Mouse (Mus musculus) lung, postnatal 10 days (tissue): ENCODE data around the gene Nppc.

Source experiments
- DNase-seq: peaks from one replicate; pipeline ENCODE4 v3.0.0; 2021

Gene Nppc

DNA sequence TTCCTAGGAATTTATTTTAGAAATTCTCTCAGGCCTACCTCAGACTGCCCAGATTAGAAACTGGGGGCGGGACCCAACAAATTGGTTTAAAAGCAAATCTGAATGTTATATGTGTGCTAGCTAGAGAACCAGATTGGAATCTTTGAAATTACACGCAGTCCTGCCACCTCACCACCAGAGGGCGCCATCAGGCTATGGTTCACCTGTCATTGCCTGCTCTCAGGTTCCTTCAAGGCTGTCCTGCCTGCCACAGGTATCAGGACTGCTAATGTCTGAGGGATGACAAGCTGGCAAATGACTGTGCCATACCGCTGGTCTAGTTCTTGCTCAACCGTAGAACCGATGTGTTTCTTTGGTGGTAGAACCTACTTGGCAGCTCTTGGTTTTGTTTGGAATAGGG, 20.1 kb downstream of the Nppc start:
- peak; percentile 65 for DNase-seq

DNA sequence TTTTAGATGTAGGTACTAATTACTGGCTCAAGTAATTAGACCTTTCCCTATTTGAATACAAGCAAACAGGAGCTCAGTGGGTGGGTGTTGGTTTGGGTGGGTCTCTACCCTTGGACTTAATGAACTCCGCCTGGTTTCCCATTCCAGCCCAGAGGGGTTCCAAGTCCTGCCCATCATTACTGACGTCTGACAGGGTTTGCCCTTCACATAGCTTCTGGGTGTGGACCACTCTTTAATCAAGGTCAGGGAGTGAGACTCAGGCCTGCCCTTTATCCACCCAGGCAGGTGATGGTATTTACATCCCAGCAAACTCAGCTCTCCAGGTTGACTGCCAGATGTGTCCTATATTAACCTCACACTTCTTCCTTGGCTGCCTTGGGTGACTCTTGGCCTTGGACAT, 22.9 kb downstream of the Nppc start:
- no peak for DNase-seq

DNA sequence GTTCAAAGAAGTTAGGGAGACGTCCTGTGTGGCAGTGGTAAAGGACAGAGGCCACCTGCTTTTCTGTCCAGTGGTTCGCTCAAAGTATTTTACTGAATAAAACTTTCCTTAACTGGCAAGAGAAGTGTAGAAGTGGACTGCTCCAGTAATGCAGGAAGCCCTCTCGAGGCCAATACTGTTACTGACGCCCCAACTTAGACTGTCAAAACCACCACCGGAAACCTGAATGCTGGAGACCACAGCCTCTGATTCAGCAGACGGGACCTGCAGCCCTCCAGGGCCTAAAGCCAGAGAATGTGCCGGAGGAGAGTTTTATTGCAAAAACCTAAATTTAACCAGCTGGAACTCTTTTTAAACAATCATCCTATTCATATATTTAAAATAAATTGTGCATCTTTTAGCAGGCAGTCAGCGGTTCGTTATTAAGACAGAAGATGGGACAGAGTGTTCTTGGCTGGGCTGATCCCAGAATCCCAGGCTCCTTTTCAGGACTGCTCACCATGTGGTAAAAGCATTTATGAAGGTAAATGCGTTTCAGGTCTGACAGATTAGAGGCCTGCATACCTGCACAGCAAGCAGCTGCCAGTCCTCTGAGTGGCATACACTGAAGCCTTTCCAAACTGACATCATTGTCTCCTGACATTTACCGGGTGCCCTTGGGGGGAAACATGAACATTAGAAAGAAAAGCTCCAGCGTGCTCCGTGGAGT, 27.1 kb downstream of the Nppc start:
- peak; percentile 18 for DNase-seq

DNA sequence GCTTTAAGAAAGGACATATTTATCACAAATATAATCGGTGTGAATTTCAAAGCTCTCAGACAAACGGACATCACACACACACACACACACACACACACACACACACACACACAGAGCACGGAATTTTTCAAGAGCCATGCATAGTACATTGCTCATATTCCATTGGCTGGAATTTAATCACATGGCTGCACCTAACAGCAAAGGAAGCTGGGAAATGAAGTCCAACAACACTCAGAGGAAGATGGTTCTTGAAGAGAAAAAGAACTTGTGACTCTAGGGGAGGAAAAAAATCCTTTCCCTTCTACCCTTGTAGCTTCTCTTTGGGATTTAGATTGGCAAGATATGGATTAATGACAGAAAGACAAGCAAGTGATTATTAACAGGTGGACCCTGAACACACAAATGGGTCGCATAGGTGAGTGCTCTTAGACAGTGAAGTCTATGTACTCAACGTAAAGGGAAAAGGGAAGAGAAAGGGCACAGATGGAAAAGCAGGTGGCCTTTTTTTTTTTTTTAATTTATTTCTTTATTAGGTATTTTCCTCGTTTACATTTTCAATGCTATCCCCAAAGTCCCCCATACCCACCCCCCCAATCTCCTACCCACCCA, 35.5 kb downstream of the Nppc start:
- DNase-seq, result peak; percentile 33

DNA sequence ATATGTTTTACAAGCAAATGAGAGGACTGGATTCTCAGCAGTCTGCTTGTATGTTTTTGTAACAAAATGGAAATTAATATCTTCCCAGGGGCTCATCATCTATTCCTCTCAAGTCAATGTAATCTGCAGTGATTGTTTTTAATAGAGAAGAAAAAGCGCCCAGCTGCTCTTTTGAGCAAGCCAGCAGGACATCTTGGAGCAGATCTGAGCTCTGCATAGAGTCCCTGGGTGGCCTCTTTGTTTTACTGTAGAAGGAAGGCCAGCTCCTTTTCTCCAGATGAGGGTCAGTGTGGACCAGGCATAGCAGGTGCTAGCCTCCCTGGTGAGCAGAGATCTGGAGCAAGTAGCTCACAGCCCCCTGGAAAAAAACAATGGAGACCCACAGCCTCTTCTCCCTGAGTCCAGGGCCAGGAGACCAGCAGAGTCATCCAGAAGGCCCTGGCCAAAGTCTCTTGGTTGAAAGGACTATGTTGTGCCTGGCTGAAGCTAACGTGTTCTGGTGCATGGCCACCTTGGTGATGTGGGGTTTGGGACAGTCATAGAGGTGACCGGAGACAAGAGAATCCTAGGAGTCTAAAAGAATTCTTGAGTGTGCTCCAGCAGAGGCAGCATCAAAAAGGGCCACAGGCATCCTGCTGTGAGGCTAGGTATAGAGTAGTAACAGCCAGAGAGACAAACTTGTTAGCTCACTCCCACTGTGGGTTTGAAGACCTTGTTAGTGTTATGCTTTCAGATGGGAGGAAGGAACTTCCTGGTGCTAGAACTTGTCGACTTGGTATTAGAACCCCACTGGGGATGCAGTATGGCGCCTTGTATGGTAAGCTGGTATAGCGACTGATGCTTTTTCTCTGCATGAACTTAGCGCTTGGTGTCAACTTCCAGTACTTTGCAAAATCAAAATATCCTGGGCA, 36.3 kb downstream of the Nppc start:
- DNase-seq, result no peak

DNA sequence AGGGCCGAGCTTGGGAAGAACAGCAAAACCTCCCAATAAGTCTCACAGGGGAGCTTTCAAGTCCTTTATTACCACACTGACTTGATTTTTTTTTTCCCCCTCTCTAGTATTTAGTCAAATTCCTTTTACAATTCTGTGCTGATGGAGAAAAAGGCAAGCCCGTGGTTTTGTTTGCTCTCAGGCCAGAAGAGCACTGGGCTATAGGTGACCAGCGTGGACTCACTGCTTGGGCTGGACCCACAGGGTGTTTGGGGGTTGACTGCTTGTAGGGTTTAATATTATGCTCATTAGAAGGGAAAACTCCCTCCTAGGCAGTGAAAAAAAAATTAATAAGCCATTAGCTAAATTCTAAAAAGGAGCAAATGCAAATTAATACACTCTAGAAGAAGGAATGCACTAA, 36.9 kb downstream of the Nppc start:
- no peak for DNase-seq

DNA sequence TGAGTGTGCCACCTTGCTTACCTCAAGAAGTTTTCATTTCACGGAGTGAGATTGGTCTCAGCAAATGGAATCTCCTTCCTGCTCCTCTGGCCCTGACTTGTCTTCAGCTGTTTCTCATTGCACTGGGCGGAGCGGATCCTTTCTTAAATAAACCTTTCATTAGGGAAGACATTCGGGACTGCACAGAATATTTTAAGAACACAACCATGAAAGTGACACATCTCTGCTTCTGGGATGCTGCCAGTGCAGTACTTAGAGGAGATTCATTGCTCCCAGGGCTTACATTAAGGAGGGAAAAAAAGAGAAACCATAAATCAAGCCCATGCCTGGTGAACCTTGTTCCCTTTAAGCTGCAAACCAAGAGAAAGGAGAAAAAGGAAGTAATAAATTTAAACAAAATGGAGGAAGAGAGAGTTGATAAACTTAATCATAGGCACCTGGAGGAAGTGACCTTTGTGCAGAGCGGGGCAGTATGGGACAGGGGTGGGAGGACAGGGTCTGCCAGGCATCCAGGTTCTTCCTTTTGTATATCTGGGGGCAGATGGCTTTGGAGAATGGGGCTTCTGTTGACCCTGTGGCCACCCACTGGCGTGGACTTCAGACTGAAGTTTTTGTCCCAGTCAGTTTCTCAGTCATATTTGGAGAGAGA, 37.5 kb downstream of the Nppc start:
- no peak for DNase-seq

DNA sequence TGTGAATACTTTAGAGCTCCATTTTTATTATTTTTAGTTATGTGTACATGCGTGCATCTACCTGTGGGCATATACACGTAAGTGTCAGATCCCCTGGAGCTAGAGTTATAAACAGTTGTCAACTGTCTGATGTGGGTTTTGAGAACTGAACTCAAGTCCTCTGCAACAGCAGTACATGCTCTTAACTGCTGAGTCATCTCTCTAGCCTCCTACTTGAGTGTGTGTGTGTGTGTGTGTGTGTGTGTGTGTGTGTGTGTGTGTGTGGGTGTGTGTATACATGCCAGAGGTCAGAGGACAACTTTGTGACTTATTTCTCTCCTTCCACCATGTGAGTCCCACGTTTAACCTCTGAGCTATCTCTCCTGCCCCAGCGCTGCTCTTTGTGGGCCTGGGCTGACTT, 39.8 kb downstream of the Nppc start:
- no peak for DNase-seq

DNA sequence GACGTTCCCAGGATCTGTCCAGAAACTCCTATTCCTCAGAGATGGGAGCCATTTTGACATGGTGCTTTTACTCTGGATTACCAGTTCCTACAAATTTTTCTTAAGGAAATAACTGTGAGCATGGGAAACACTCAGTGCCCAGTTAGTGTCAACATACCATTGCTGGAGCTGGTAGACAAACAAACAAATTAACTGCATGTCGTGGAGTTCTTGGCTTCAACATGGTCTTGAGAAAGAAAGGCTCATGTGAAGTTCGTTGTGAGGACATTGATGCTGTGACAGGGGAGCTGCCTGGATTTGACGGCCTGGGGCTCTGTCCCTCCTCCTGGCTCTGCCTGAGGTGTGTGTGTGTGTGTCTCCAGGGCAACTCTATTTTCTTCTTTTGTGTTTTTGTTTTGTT, 40.4 kb downstream of the Nppc start:
- DNase-seq, result no peak

DNA sequence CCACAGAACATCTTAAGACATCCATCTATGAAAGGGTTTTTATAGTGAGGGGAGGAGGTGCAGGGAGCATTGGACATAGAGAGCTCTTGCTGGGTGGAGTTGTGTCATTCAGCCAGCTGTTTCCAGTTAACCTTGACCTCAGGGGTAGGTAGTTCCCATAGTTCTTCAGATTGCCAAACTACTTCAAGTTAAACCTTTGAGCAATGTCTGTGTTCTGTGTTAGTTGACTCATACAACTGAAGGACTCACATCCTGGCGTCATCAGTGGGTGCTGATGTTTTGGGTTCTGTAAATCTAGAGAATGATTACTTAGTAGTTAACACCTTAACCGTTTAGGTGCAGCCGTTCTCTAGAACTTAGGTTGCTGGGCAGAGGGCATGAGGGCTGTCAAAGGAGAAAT, 42.1 kb downstream of the Nppc start:
- no peak for DNase-seq

DNA sequence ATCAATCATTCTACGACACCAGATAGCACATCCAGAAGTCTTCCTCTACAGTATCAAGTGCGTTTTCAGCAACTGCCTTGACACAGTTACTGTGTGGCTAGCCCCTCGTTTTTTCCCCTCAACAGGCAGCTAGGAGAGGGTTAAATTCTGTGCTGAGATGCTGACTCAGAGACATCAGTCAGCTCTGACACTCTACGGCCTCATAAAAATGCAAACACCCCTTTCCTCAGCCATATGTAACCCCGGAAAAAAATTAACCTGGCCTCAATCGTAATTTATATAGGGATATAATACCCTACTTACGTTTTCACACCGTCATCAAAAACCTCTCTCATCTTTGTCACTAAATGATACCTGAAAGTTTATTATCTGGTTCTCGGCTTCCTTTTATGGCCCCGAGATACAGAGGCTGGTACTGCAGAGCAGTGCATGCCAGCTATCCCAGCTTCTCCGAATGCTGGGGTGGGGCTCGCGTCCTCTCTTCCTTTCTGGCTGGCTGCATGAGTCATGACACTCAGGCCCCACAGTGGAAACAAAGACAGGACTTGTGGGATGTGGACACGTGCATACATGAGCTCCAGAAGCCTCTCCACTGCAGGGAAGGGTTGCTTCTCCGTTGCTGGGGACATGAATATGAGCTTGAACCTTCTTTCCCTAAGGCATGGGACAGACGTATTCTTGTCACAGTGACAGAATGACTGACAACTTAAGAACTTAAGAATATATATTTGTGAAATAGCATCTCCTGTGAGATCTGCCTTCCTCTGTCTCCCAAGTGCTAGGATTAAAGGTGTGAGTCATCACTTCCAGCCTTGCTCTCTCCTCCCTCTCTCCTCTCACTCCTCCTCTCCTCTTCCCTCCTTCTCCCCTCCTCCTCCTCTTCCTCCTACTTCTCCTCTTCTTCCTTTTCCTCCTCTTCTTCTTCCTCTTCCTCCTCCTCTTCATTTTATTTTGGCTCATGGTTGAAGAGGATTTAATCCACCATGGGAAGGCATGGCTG, 47.1 kb downstream of the Nppc start:
- no peak for DNase-seq

DNA sequence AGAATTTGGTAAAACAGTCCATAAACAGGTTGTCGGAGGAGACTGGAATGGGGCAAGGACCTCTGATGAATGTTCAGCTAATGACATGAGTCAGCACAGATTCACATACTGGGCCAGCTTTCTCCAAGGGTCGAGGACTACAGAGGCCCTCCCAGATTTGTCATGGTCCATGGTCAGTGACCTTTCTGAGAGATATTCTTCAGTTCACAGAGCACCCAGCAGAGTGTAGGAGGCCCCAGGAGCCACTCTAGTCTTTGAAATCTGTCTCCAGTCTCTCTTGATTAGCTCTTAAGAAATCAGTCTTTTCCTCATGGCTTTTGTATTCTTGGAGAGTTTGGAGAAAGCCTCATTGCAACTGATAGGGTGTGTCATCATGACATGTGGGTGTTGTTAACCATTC, 48.1 kb downstream of the Nppc start:
- DNase-seq, result no peak

DNA sequence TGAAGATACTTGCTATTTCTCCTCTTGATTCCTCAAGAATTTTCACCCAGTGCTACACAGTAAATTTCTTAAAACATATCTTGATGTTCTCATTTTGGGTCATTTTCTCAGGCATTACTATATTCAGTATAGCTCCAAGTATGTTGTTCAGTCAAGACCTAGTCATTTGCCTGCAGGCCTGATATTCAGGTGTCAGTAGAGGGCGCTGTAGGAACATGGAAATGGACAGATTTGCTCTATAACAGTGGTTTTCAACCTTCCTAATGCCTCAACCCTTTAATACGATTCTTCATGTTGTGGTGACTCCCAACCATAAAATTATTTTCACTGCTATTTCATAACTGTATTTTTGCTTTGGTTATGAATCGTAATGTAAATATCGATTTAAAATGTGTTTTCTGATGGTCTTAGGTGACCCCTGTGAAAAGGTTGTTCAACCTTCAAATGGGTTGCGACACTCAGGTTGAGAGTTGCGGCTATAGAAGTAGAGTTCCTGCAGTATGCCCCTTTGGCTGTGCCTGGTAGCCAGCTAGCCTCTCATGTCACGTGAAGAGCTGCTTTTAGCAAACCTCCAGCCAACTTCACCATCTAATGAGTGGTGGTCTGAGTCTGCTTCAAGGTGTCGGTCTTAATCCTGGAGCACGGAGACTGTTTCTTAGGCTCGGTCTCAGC, 51.8 kb downstream of the Nppc start:
- peak; percentile 77 for DNase-seq
